Mouse (Mus musculus) embryonic fibroblast, embryonic 13.5 days (primary cell): Measurements from ENCODE around the gene Btbd11. TPM values are rescaled to one million over a fixed set of nuclear protein-coding genes. Genes with fewer than 3 reads are reported as not detected.
A peak's percentile ranks its signal among the peaks of the same experiment; 100 is the strongest.

Source experiments
- H3K27ac ChIP-seq: 2 replicates; pipeline ENCODE4 v1.5.1; 2012; ENCODE audit warnings: low read length, control low read depth, inconsistent platforms; ENCODE audit not compliant: insufficient read depth
- H3K4me1 ChIP-seq: 2 replicates; pipeline ENCODE4 v1.6.1; 2011; ENCODE audit warnings: low read length; ENCODE audit not compliant: control insufficient read depth, insufficient read depth
- H3K4me3 ChIP-seq: 2 replicates; pipeline ENCODE4 v1.5.1; 2011; ENCODE audit warnings: mild to moderate bottlenecking, control low read depth, low read length; ENCODE audit not compliant: insufficient read depth
- CTCF ChIP-seq: IDR thresholded peaks from 2 replicates; pipeline ENCODE4 v1.5.1; 2011; ENCODE audit warnings: mild to moderate bottlenecking, control low read depth, low read length, moderate library complexity, borderline replicate concordance; ENCODE audit not compliant: insufficient read depth
- POLR2A ChIP-seq: IDR thresholded peaks from 2 replicates; pipeline ENCODE4 v1.6.1; 2011; ENCODE audit warnings: low read depth, mild to moderate bottlenecking, control low read depth, low read length, moderate library complexity
- polyA plus RNA-seq: library from polyadenylated mRNA; stranded (reverse); fragments of >200 nt; gene quantifications from 2 replicates; pipeline ENCODE4 v1.2.4, GENCODE M21; 2011; ENCODE audit warnings: low read depth; ENCODE audit not compliant: missing spikeins, insufficient read length

Btbd11 gene
- polyA plus RNA-seq, 1 experiment: 6.9 TPM

- no peak overlapping the region for H3K4me3 ChIP-seq
- peak overlapping the region; percentile 81 for H3K27ac ChIP-seq
- 0 out of 2 replicates have a peak, but pooled peaks cover 9% of the 10 kb centered on the region for H3K4me1 ChIP-seq
- no peak for TF ChIP-seq POLR2A
- no peak for TF ChIP-seq CTCF
Observed at GRCm38 (mm10) chr10:85578571-85579465, 192.2 kb downstream of the Btbd11 start.

GRCm38 (mm10) chr10:85587758-85588157 is 201.1 kb downstream of the Btbd11 start:
- no peak for TF ChIP-seq CTCF
- no peak for TF ChIP-seq POLR2A
- Histone ChIP-seq H3K27ac (no peak overlapping the region), H3K4me3 (no peak overlapping the region), H3K4me1 (no peaks in the 10 kb centered on the region)

- no peaks in the 10 kb centered on the region for H3K4me1 ChIP-seq
- no peak overlapping the region for H3K27ac ChIP-seq
- no peak overlapping the region for H3K4me3 ChIP-seq
- TF ChIP-seq CTCF (no peak), POLR2A (no peak)
Observed at GRCm38 (mm10) chr10:85590043-85590442, 203.4 kb downstream of the Btbd11 start.

GRCm38 (mm10) chr10:85591296-85591695 is 204.7 kb downstream of the Btbd11 start:
- TF ChIP-seq POLR2A (no peak), CTCF (no peak)
- Histone ChIP-seq H3K4me1 (no peaks in the 10 kb centered on the region), H3K4me3 (no peak overlapping the region), H3K27ac (no peak overlapping the region)

GRCm38 (mm10) chr10:85591986-85592385 is 205.4 kb downstream of the Btbd11 start:
- H3K4me3 ChIP-seq: no peak overlapping the region
- H3K27ac ChIP-seq: no peak overlapping the region
- TF ChIP-seq CTCF (no peak), POLR2A (no peak)
- no peaks in the 10 kb centered on the region for H3K4me1 ChIP-seq

GRCm38 (mm10) chr10:85596301-85596700 is 209.7 kb downstream of the Btbd11 start:
- Histone ChIP-seq H3K27ac (no peak overlapping the region), H3K4me3 (no peak overlapping the region), H3K4me1 (no peaks in the 10 kb centered on the region)
- TF ChIP-seq POLR2A (no peak), CTCF (no peak)

- H3K4me3 ChIP-seq: peak overlapping the region; percentile 15
- no peaks in the 10 kb centered on the region for H3K4me1 ChIP-seq
- no peak overlapping the region for H3K27ac ChIP-seq
- no peak for TF ChIP-seq CTCF
- TF ChIP-seq POLR2A: 0 out of 2 replicates have a peak, but pooled peaks have one; percentile 32
Observed at GRCm38 (mm10) chr10:85598093-85598599, 211.5 kb downstream of the Btbd11 start.

- Histone ChIP-seq H3K4me1 (no peaks in the 10 kb centered on the region), H3K4me3 (peak overlapping the region; percentile 15), H3K27ac (no peak overlapping the region)
- no peak for TF ChIP-seq CTCF
- TF ChIP-seq POLR2A: no peak
Observed at GRCm38 (mm10) chr10:85598603-85599542, 212.3 kb downstream of the Btbd11 start.

- H3K4me3 ChIP-seq: no peak overlapping the region
- no peak overlapping the region for H3K27ac ChIP-seq
- no peak for TF ChIP-seq CTCF
- TF ChIP-seq POLR2A: no peak
- H3K4me1 ChIP-seq: no peaks in the 10 kb centered on the region
Observed at GRCm38 (mm10) chr10:85602546-85602945, 215.9 kb downstream of the Btbd11 start.
